Mouse (Mus musculus) forebrain, embryonic 16.5 days (tissue): ENCODE results near the gene Pde5a. TPM values are rescaled to one million over a fixed set of nuclear protein-coding genes. Genes with fewer than 3 reads are reported as not detected.

Experiments used
- ATAC-seq: fragments of 200-750 bp; cut with Nextera tagmentation; 2 replicates; pipeline ENCODE4 v1.8.0; 2017; ENCODE audit warnings: mild to moderate bottlenecking, moderate library complexity
- H3K27ac ChIP-seq: fragments of 300-500 bp; sonication (generic); 2 replicates; pipeline ENCODE4 v1.5.1; 2014; ENCODE audit warnings: low read length, control low read depth
- H3K27me3 ChIP-seq: fragments of 300-500 bp; sonication (generic); replicated peaks from 2 replicates; pipeline ENCODE4 v1.6.1; 2014; ENCODE audit warnings: low read length; ENCODE audit not compliant: control insufficient read depth, insufficient read depth
- H3K36me3 ChIP-seq: fragments of 300-500 bp; sonication (generic); 2 replicates; pipeline ENCODE4 v1.6.1; 2014; ENCODE audit not compliant: control insufficient read depth, insufficient read depth
- H3K4me1 ChIP-seq: fragments of 300-500 bp; sonication (generic); replicated peaks from 2 replicates; pipeline ENCODE4 v1.6.1; 2014; ENCODE audit warnings: low read length; ENCODE audit not compliant: control insufficient read depth, insufficient read depth
- H3K4me2 ChIP-seq: fragments of 300-500 bp; sonication (generic); 2 replicates; pipeline ENCODE4 v1.6.1; 2014; ENCODE audit warnings: mild to moderate bottlenecking, low read length, control low read depth
- H3K4me3 ChIP-seq: fragments of 300-500 bp; sonication (generic); replicated peaks from 2 replicates; pipeline ENCODE4 v1.5.1; 2014; ENCODE audit warnings: mild to moderate bottlenecking, low read length, control low read depth
- H3K9ac ChIP-seq: fragments of 300-500 bp; sonication (generic); replicated peaks from 2 replicates; pipeline ENCODE4 v1.6.1; 2014; ENCODE audit warnings: low read depth, low read length, control low read depth
- H3K9me3 ChIP-seq: fragments of 300-500 bp; sonication (generic); 2 replicates; pipeline ENCODE4 v1.6.1; 2016; ENCODE audit warnings: low read length; ENCODE audit not compliant: control insufficient read depth
- WGBS: fragments of 180-500 bp; shearing (Covaris S2); extraction: QIAGEN DNeasy Blood & Tissue Kit; methylation state at CpG from one replicate; pipeline ENCODE4 v1.1.7; 2014; 5-methylcytosine and 5-hydroxymethylcytosine counted together
- polyA plus RNA-seq: library from polyadenylated mRNA; unstranded; fragments of >200 nt; fragmentation: Nextera tagmentation; extraction: Ambion mirVana; gene quantifications from 2 replicates; pipeline ENCODE4 v1.2.1, GENCODE M21; 2015

Gene Pde5a
- polyA plus RNA-seq, 1 experiment from 2014 or later: 2.8 TPM

DNA sequence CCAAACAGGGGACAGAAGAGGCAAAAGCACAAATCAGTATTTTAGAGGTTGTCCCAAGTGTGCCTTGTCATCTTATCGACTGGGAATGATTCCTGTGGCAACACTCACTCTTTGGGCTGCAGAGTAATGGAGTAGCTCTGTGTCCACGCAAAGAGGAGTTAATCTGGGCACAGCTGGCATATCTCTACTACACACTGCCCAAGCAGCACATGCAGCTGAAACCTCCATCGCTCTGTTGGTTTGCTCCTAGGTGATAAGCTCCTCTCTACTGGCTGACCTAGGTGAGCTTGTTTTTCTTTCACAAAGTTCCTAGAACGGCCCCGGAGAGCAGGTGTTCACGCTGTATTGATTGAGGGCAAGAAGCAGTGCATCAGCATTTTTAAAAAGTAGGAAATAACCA is 60.8 kb downstream of the Pde5a start:
- WGBS: 95% methylated on average over 6 of the region's 6 CpGs
- H3K4me2 ChIP-seq: no peak overlapping the region
- peaks cover 2% of the 10 kb centered on the region; the same call in 1 of the 2 replicates for H3K9me3 ChIP-seq
- no peak overlapping the region for H3K27ac ChIP-seq
- no peak for ATAC-seq
- no peaks in the 10 kb centered on the region for H3K36me3 ChIP-seq
- H3K4me3 ChIP-seq: no peak overlapping the region
- H3K27me3 ChIP-seq: no peaks in the 10 kb centered on the region
- H3K9ac ChIP-seq: no peak overlapping the region
- H3K4me1 ChIP-seq: peaks cover 4% of the 10 kb centered on the region; the same call in 1 of the 2 replicates

DNA sequence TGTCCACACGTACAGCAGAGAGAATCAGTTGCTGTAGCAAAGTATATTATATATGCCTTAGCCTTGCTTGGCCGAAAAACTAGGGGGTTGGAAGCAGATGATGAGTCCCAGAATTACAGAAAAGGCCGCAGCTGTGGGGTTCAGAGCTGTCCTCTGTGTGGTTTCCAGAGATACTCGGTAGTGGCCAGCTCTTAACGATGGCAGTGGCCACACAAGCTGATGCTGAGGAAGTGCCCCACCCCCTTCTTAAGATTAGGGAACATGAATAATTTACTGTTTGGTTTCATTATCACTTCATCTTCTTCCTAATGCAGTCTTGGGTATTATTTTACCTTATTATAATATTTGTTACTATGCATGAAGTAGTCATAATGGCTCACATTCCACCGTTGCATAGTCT is 71.3 kb downstream of the Pde5a start:
- no peaks in the 10 kb centered on the region for H3K27me3 ChIP-seq
- H3K36me3 ChIP-seq: no peaks in the 10 kb centered on the region
- no peak overlapping the region for H3K4me3 ChIP-seq
- H3K27ac ChIP-seq: no peak overlapping the region
- 50% methylated on average over 6 of the region's 6 CpGs for WGBS
- H3K9me3 ChIP-seq: no peaks in the 10 kb centered on the region
- H3K4me2 ChIP-seq: no peak overlapping the region
- H3K9ac ChIP-seq: no peak overlapping the region
- peaks cover 24% of the 10 kb centered on the region for H3K4me1 ChIP-seq
- no peak for ATAC-seq

DNA sequence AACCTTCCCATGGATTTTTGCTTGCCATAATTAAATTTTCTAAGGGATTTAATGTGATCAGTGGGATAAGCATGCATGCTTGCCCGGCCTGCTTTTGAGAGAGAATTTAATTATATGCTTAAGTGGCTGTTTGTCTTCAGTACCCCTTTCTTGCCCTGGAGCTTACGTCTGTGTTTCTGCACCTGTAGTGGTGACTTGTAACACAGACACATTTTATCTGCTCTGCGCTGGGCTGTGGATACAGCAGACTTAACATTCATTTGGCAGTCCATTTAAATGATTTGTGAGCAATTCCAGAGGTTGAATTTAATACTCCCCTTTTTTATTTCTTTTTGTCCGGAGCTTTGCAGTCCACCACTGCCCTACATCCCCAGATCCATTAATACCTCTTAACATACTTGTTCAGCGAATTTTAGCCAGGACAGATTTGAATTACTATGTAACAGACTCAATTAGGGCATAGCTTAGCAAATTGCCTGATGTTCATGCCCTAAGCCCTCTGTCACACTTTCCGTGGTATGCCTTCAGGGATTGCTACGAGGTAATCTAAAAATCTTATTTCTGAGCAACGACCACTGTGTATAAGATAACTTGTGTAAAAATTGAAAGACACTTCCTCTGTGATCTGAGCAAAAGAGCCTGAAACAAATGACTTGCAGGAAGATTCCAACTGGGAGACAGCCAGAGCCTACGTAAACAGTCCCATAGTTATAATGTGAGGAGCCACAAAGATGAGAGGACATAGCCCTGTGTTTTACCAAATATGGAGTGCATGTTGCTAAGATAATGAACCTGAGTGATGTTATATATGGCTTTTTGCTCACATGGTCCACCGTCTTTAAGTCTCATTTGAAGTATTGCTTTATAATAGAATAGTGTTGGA is 72.0 kb downstream of the Pde5a start:
- Histone ChIP-seq H3K9me3 (no peaks in the 10 kb centered on the region), H3K27me3 (no peaks in the 10 kb centered on the region), H3K9ac (no peak overlapping the region), H3K36me3 (no peaks in the 10 kb centered on the region), H3K4me3 (no peak overlapping the region), H3K4me2 (no peak overlapping the region), H3K27ac (peak overlapping the region; percentile 88), H3K4me1 (peaks cover 24% of the 10 kb centered on the region)
- 27% methylated on average over 10 of the region's 10 CpGs for WGBS
- ATAC-seq: peak; percentile 43

DNA sequence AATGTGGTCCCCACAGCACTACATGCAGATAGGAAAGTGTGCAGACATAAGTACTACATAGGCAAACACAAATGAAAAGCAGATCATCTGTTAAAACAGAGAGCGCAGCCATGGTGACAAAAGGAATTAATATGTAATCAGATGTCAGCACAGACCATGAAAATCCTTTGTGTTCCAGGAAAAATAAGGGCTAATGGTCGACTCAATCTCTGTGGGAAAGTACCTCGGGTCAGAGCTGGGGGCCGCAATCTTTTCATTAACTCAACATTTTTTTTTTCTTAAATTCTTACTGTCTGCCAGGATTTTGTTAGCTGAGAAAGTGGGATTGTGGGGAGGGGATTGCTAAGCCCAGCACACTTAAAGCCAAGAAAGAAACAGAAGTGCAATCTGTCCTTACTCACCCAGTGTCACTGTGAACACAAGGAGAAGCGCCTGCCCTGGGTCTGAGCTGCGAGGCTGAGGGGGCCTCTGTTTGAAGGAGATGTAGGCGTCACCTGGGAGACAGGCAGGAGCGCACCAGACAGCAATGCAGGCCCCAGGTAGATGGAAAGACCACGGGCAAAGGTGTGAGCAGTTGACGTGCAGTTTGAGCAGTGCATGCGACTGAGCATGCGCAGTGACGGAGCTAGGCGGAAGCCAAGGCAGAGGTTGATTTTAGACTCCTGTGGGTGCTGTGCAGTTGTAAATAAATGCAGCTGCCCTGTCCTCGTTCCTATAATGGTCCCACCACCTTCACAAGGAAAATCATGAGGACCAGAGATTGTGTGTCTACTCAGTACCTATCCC is 72.9 kb downstream of the Pde5a start:
- no peak overlapping the region for H3K4me2 ChIP-seq
- peaks cover 24% of the 10 kb centered on the region for H3K4me1 ChIP-seq
- 58% methylated on average over 15 of the region's 15 CpGs for WGBS

DNA sequence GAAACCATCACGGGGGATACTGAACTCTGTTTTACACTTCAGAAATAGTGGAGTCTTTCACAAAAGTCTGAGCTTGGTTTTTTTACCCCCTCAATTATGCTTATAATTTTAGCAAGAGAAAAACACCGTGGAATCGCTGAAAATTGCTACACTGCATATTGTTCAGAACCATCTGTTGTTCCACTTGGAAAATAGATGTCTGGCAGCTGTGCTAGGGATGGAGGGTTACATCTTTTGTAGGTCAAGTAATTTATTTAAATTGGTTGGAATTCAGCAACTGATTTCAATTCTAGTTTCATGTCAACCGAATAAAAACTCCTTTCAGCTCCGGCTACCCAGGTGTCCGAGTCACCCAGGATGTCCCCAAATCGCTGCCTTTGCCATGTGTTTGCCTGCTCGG is 78.6 kb downstream of the Pde5a start:
- H3K27ac ChIP-seq: no peak overlapping the region
- no peaks in the 10 kb centered on the region; the same call in 1 of the 2 replicates for H3K9me3 ChIP-seq
- no peak overlapping the region for H3K9ac ChIP-seq
- H3K27me3 ChIP-seq: no peaks in the 10 kb centered on the region
- H3K36me3 ChIP-seq: no peaks in the 10 kb centered on the region
- 60% methylated on average over 8 of the region's 8 CpGs for WGBS
- no peak overlapping the region for H3K4me2 ChIP-seq
- H3K4me1 ChIP-seq: 0 out of 2 replicates have a peak, but pooled peaks cover 3% of the 10 kb centered on the region
- ATAC-seq: peak; percentile 72
- no peak overlapping the region for H3K4me3 ChIP-seq

More for the DNA sequence above, 72.9 kb downstream of the Pde5a start:
- Histone ChIP-seq H3K36me3 (no peaks in the 10 kb centered on the region), H3K27me3 (no peaks in the 10 kb centered on the region), H3K9me3 (no peaks in the 10 kb centered on the region), H3K9ac (no peak overlapping the region), H3K4me3 (no peak overlapping the region), H3K27ac (peak overlapping the region; percentile 88)
- peak; percentile 71 for ATAC-seq

DNA sequence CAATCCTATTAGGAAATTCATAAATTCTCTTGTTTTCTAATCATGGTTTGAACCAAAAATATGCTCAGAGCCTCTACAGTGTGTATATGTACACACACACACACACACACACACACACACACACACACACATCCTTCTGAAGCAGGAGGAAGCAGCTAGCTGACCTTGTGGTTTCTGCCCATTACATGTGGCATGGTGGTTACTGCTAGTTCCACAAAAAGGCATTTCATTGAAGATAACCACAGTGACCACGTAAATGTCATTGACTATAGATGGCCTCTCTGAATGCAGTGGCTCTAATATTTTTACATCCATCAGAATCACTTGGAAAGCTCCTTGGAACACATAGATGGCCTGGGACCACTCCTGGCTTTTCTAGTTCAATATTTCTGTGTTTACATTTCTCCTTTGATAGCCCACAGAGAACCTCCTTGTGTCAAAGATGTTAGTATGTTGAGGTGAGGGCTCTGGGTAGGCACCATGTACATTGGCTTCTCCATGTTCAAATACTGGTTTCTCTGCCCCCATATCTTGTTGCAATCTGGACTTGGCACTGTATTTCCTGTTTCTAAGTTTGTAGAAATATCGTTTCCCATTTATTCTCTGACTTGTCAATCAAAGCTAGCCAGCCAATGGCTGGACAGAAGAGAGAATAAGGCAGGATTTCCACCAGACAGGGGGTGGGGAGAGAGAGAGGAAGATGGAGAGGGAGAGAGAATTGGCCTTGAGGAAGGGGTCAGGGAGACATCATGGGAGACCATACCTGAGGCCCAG is 81.5 kb downstream of the Pde5a start:
- H3K4me2 ChIP-seq: no peak overlapping the region
- no peak overlapping the region for H3K4me3 ChIP-seq
- peaks cover 8% of the 10 kb centered on the region; the same call in 1 of the 2 replicates for H3K4me1 ChIP-seq
- no peaks in the 10 kb centered on the region for H3K27me3 ChIP-seq
- H3K36me3 ChIP-seq: no peaks in the 10 kb centered on the region
- no peak overlapping the region for H3K9ac ChIP-seq
- H3K9me3 ChIP-seq: no peaks in the 10 kb centered on the region; the same call in 1 of the 2 replicates
- WGBS: 94% methylated on average over 2 of the region's 2 CpGs
- ATAC-seq: no peak
- no peak overlapping the region for H3K27ac ChIP-seq

DNA sequence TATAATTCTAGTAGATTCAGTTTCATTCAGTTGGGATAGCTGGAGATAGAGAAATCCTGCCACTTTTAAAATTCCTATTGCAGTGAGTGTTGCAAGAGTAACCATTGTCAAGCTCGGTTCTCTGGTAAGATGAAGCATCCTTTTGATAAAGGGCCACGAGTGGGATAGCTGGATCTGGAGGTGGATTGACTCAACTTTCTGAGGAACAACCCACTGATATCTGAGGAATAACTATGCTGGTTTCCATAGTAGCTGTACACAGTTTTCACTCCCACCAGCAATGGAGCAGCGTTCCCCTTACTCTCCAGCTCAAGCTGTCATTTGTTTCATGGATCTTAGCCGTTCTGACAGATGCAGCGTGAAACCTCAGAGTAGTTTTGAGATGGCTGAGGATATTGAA is 82.2 kb downstream of the Pde5a start:
- Histone ChIP-seq H3K9me3 (no peaks in the 10 kb centered on the region; the same call in 1 of the 2 replicates), H3K4me3 (no peak overlapping the region), H3K36me3 (no peaks in the 10 kb centered on the region), H3K4me2 (no peak overlapping the region), H3K9ac (no peak overlapping the region), H3K4me1 (peaks cover 8% of the 10 kb centered on the region; the same call in 1 of the 2 replicates), H3K27ac (no peak overlapping the region), H3K27me3 (no peaks in the 10 kb centered on the region)
- ATAC-seq: no peak
- whole genome bisulfite sequencing: 86% methylated on average over 5 of the region's 5 CpGs

DNA sequence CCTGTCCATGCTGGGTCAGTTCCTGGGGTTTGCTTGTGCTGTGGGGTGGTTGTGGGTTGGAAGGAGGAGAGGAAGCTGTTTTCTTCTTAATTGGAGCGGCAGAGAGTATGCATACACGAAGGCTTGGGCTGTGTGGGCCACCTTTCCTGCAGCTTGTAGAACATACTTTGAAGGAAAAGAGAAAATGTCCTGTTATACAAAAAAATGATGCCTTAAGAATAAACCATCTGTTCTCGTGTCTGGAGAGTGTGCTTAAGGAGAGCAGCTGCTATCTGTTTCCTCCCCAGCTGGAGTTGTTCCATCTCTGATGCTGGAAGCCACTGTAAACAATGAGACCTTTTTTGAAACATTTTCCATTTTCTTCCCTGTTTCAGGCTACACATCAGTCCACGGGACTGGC is 85.8 kb downstream of the Pde5a start:
- peaks cover 8% of the 10 kb centered on the region; the same call in 1 of the 2 replicates for H3K4me1 ChIP-seq
- no peaks in the 10 kb centered on the region for H3K36me3 ChIP-seq
- peak; percentile 66 for ATAC-seq
- H3K4me3 ChIP-seq: no peak overlapping the region
- H3K9ac ChIP-seq: no peak overlapping the region
- no peaks in the 10 kb centered on the region; the same call in 1 of the 2 replicates for H3K9me3 ChIP-seq
- peak overlapping the region; percentile 37; the same call in 1 of the 2 replicates for H3K27ac ChIP-seq
- 49% methylated on average over 4 of the region's 4 CpGs for WGBS
- H3K27me3 ChIP-seq: no peaks in the 10 kb centered on the region
- no peak overlapping the region for H3K4me2 ChIP-seq
